Mouse (Mus musculus) adrenal gland (tissue): ENCODE data around the gene Pi4k2b.
"Not testable (repeated sequence)": the region's sequence is repeated elsewhere in the genome, so short reads cannot be mapped to it uniquely, and the experiment has no call there.

Source experiments
- intact Hi-C: fragments of 180-260 bp; cut with DNase I; formaldehyde crosslinking; loops from one replicate; pipeline ENCODE4 v1.15.1; 2025
- long read RNA-seq, 2 experiments: library from polyadenylated mRNA; unstranded; transcript quantifications; one replicate each; pipeline ENCODE4 v2.0.0; 2020; ENCODE audit warnings: borderline replicate concordance in 1 of 2; ENCODE audit not compliant: insufficient replicate concordance in 1 of 2

The Pi4k2b gene
- long read RNA-seq, experiment 1, partial matches to known transcripts: 2 of 11 reads
- long read RNA-seq, experiment 1, other reads (novel, unspliced or antisense): 7 of 11 reads
- long read RNA-seq, experiment 2, partial matches to known transcripts: 1 of 4 reads
- long read RNA-seq, experiment 2, other reads (novel, unspliced or antisense): 3 of 4 reads

- intact Hi-C loops: no loop called here
Observed at GRCm38 (mm10) chr5:52741391-52742111, at the start of gene Pi4k2b. Pi4k2b (plus strand) TSS chr5:52741574.

DNA sequence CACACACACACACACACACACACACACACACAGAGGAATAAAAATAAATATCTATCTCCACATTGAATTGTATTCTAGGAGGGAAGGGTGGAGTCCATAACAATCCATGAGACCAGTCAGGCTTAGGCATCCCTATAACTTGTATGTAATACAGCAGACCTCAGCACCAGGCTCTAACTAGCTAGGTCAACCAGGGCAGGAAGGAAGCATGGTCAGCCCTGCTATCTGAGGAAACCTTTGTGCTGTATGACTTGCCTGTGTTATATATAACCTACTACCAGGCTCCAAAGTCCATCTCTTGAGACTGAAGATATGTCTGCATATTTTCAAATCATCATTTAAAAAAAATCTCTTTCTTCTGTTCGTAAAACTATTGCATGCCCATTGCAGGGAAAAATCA, 44.1 kb upstream of the Pi4k2b start:
- intact Hi-C loops: no loop called here

GRCm38 (mm10) chr5:52697882-52698440, 43.4 kb upstream of the Pi4k2b start:
- intact Hi-C loops: not testable (repeated sequence)

GRCm38 (mm10) chr5:52704562-52704961, 36.8 kb upstream of the Pi4k2b start:
- intact Hi-C loops: no loop called here

GRCm38 (mm10) chr5:52712704-52713103, 28.7 kb upstream of the Pi4k2b start:
- intact Hi-C loops: no loop called here

DNA sequence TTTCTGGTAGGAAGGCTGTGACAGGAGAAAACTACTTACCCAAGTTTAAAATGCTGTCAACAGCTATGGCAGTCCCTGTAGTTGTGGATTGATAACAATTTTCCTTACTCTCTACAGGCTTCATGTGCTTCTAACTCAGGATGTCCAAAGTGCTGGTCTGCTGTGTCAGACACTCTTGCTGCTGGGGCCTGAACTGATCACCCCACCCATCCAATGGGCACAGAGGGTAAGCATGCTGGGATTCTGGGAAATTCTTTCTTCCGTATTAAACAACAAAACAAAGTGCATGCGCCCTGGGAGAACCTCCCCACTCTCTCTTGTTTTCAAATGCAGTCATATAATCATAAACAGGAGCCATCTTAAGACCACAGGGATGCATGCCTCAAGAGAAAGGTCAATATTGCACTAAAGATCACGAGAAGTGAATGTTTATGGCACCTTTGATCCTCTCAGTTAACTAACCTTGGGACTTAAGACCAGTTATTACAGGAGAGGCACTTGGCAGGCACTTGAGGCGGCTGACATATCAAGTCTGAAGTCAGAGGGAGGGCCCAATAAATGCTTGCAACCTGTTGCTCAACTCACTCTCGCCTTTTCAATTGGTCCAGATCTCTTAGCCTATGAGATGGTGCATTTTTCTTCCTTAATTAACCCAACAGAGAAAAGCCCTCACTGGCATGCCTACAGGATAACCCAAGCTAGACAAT, 24.5 kb upstream of the Pi4k2b start:
- intact Hi-C loops: no loop called here

DNA sequence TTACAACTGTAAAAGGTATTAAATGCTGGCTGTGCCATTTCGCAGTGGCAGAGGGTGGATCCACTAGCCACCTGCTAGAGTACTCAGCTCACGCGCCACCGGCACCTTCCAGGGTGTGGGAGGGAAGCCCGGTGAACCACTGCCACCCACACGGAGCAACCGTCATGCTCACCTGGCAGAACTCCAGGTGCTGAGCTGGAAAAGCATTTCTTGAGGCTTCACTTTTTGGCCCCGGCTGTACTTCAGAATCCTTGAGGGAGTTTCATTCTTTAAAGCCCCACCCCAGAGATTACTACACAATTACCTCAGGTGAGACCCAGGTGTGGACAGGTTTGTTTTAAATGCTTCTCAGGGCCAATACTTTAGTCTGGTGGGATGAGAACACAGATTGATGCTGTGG, 20.4 kb upstream of the Pi4k2b start:
- intact Hi-C loops: no loop called here

GRCm38 (mm10) chr5:52727747-52728146, 13.6 kb upstream of the Pi4k2b start:
- intact Hi-C loops: no loop called here

- intact Hi-C loops: no loop called here
Observed at GRCm38 (mm10) chr5:52732811-52733210, 8.6 kb upstream of the Pi4k2b start.

DNA sequence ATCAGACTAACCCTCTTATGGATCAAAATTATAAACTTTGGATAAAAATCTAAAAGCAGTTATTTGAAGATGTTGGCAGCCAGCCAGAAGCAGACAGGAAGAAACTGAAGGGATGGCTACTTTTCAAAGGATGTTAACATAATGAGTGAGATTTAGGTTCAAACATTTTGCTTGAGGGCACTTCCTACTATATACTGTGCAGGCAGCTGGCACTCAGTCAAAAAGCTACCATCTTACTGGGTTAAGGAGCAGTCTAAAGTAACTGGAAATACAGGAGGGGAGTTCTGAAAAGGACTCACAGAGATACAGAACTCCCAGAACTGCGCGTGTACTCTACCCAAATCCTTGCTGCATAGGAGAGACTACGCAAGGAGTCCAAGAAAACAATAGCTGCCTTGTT, 5.3 kb upstream of the Pi4k2b start:
- intact Hi-C loops: no loop called here

- intact Hi-C loops: no loop called here
Observed at GRCm38 (mm10) chr5:52742112-52742813, 889 bp downstream of the Pi4k2b start.

DNA sequence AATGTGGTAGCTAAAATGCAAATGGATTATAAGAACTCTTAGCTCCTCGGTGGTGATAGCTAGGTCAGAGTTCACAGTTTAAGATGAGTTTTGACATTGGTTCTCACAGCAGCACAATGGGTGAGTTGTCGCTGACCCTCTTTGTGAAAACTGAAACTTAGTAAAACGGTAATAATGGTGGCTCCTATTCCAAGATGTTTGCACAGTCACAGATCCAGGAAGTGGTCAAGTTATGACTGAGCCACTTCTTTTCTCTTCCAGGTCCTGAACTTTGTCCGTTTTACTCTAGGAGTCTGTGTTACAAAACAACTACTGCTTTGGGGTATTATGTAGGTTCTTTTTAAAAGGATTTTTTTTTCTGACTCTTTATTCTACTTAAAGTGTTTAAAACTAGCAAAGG, 1.9 kb downstream of the Pi4k2b start:
- intact Hi-C loops: no loop called here

- intact Hi-C loops: no loop called here
Observed at GRCm38 (mm10) chr5:52746920-52747319, 5.5 kb downstream of the Pi4k2b start.

DNA sequence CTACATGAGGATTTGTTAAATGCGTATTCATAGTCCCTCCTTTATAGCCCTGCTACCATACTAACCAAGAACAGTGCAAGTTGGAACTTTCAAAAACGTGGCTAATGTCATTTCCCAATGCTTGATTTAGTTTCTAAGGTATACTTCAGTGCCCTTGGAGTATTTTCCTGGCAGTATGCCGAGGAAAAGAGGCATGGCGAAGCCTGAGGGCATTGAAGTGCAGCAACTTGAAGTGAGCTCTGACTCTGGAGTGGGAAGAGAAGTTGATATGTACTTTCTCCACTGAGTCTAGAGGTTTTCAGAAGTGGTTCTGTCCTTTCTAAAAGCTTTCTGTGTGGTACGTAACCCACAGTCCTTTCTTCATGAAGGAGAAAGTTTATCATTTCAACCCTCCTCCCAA, 7.4 kb downstream of the Pi4k2b start:
- intact Hi-C loops: no loop called here

- intact Hi-C loops: no loop called here
Observed at GRCm38 (mm10) chr5:52753146-52753545, 11.8 kb downstream of the Pi4k2b start.

- intact Hi-C loops: no loop called here
Observed at GRCm38 (mm10) chr5:52754196-52754595, 12.8 kb downstream of the Pi4k2b start.

- intact Hi-C loops: no loop called here
Observed at GRCm38 (mm10) chr5:52755337-52755736, 14.0 kb downstream of the Pi4k2b start.

- intact Hi-C loops: no loop called here
Observed at GRCm38 (mm10) chr5:52755989-52756388, 14.6 kb downstream of the Pi4k2b start.

DNA sequence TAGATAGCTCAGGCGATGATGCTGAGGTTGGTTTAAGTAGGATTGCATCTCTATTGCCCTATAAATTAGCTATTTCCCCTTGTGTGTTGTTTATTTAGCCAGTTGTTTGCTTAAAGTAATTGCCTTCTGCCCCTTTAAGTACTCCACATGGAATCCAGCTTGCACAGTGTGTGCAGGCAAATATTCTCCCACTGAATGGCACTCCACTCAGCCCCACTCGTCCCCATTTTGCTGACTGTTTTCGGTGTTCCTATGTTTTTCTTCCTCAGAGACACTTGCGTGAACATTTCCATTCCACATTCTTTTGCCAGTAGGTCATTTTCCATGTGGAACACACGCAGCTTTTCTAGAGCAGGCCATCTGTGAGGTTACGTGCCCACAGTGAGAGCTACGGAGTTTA, 21.2 kb downstream of the Pi4k2b start:
- intact Hi-C loops: no loop called here

DNA sequence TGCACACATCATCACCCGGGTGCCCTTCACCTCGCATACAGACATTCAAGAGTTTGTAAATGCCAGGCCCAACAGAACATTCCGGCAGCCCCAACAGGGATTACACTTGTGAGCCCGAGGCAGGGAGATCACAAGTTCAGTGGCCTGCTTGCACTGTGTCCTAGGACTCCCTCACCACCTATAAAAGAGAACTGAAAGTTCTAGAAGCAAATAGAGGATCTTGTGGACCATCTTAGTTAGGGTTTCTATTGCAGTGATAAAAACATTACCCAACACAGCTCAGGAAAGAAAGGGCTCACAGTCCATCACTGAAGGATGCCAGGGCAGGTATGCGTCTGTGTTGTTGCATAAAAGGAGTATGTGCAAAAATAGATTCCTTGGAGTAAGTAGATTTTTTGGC, 32.9 kb downstream of the Pi4k2b start:
- intact Hi-C loops: no loop called here

DNA sequence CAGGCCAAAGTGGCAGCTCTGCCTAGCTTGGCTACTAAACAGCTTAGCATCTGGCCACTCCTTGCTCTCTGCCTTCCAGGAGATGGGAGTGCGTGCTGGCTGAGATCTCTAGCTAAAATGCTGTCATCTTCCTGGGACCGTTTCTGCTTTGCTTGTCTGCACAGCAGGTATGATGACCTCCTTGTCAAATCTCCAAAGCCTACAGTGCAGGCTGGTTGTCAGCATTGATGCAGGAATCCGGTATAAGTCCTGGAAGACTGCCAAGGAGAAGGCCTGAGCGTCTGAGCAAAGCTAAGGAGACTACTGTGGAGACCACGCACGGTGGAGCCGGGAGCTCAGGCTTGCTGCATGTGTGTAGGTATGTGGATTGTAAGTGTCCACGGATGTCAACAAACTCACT, 33.9 kb downstream of the Pi4k2b start, which contains the start of gene Zcchc4:
Zcchc4 (plus strand) TSS at position 173 of the 400 bp plus-strand sequence.
- intact Hi-C loops: no loop called here
